Mouse (Mus musculus): ENCODE measurements around the gene Sh3tc1.
A peak's percentile ranks its signal among the peaks of the same experiment; 100 is the strongest.

DNA sequence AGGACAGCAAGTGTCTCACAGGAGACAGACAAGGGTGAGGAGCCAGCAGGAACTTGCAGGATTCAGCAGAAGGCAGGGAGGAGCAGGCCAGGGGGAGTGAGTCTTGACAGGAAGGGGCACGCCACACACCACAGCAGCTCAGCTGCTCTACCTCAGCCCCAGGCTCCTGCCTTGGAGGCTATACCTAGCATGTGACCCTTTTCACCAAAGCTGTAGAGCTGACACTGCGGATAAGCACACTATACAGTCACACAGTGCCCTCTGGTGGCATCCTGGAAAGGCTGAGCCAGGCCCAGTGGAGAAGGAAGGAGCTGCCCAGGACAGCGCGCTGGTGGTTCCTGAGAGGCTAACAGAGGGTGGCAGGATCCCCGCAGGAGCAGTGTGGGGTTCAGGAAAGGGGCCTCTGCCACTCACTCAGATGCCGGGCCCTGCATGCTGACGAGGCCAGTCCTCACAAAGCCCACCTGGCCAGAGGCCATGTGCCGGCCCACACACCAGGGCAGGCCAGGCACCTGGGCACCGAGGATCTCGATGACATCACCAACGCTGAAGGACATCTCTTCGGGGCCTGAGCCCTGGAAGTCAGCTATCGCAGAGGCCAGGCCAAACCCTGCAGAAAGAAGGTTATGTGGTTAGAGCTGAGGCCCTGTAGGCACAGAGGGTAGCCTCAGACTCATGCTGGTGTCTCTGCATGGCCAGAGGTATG is 26.0 kb downstream of the Sh3tc1 start:
- peak; percentile 97 for TF ChIP-seq CTCF (IDR thresholded peaks at IDR 0.05; ENCODE audit: extremely low read depth, insufficient read depth, low read length)
- TF ChIP-seq POLR2A (IDR thresholded peaks at IDR 0.05; ENCODE audit: extremely low read depth, insufficient read depth, low read length) = no peak
